Mouse (Mus musculus) liver, embryonic 14.5 days (tissue): ENCODE data around the gene Zfp784. TPM values are rescaled to one million over a fixed set of nuclear protein-coding genes. Genes with fewer than 3 reads are reported as not detected.

Experiments
- ATAC-seq: fragments of 200-750 bp; cut with Nextera tagmentation; 2 replicates; pipeline ENCODE4 v1.8.0; 2017; ENCODE audit warnings: moderate number of reproducible peaks, mild to moderate bottlenecking, moderate library complexity; ENCODE audit not compliant: insufficient read depth
- DNase-seq, 3 experiments: peaks; one replicate each; pipeline ENCODE4 v3.0.0-alpha.2; 2012 to 2013; ENCODE audit warnings: low read depth in 3 of 3, low spot score in 3 of 3
- H3K27ac ChIP-seq: fragments of 300-500 bp; sonication (generic); 2 replicates; pipeline ENCODE4 v1.5.1; 2014; ENCODE audit warnings: moderate library complexity, mild to moderate bottlenecking, control low read depth, inconsistent platforms
- H3K27me3 ChIP-seq: fragments of 300-500 bp; sonication (generic); 2 replicates; pipeline ENCODE4 v1.6.1; 2014; ENCODE audit warnings: mild to moderate bottlenecking, low read length, moderate library complexity; ENCODE audit not compliant: control insufficient read depth, insufficient read depth
- H3K36me3 ChIP-seq: fragments of 300-500 bp; sonication (generic); replicated peaks from 2 replicates; pipeline ENCODE4 v1.6.1; 2014; ENCODE audit warnings: low read depth; ENCODE audit not compliant: control insufficient read depth, insufficient read depth
- H3K4me1 ChIP-seq, 2 experiments: fragments of 200-500 bp in 1 of 2; fragments of 300-500 bp in 1 of 2; sonication (generic) in 1 of 2; replicated peaks; 2 replicates each; pipeline ENCODE4 v1.6.1; 2012 to 2014; ENCODE audit warnings: antibody characterized with exemption in 1 of 2, inconsistent platforms in 1 of 2, low read length in 1 of 2; ENCODE audit not compliant: control insufficient read depth in 2 of 2, insufficient read depth in 2 of 2
- H3K4me2 ChIP-seq: fragments of 300-500 bp; sonication (generic); 2 replicates; pipeline ENCODE4 v1.6.1; 2014; ENCODE audit warnings: low read depth, mild to moderate bottlenecking, control low read depth, moderate library complexity
- H3K4me3 ChIP-seq, 2 experiments: fragments of 200-500 bp in 1 of 2; fragments of 300-500 bp in 1 of 2; sonication (generic) in 1 of 2; 2 replicates each; pipeline ENCODE4 v1.5.1; 2012 to 2014; ENCODE audit warnings: low read depth in 2 of 2, low read length in 2 of 2, mild to moderate bottlenecking in 2 of 2, control low read depth in 1 of 2, inconsistent platforms in 1 of 2, moderate library complexity in 1 of 2; ENCODE audit not compliant: insufficient read depth in 1 of 2
- H3K9ac ChIP-seq: fragments of 300-500 bp; sonication (generic); replicated peaks from 2 replicates; pipeline ENCODE4 v1.6.1; 2014; ENCODE audit warnings: mild to moderate bottlenecking, control low read depth, moderate library complexity
- H3K9me3 ChIP-seq: fragments of 300-500 bp; sonication (generic); 2 replicates; pipeline ENCODE4 v1.6.1; 2016; ENCODE audit warnings: low read length, mixed read lengths; ENCODE audit not compliant: control insufficient read depth
- CTCF ChIP-seq: IDR thresholded peaks from 2 replicates; pipeline ENCODE4 v1.5.1; 2016; ENCODE audit warnings: antibody characterized with exemption, low read depth, control low read depth
- EP300 ChIP-seq: IDR thresholded peaks from 2 replicates; pipeline ENCODE4 v1.6.1; 2016; ENCODE audit warnings: antibody characterized with exemption, low read depth
- WGBS: fragments of 180-500 bp; shearing (Covaris S2); extraction: QIAGEN DNeasy Blood & Tissue Kit; methylation state at CpG from one replicate; pipeline ENCODE4 v1.1.7; 2014; ENCODE audit not compliant: insufficient replicate concordance; 5-methylcytosine and 5-hydroxymethylcytosine counted together
- polyA plus RNA-seq, 2 experiments: library from polyadenylated mRNA; depleted of rRNA in 1 of 2; stranded (reverse) in 1 of 2; unstranded in 1 of 2; fragments of >200 nt; fragmentation: Nextera tagmentation in 1 of 2; extraction: Ambion mirVana in 1 of 2; gene quantifications; 2 replicates each; pipeline versions ENCODE4 v1.2.1 to v1.2.3; 2012 to 2014

Gene Zfp784
- polyA plus RNA-seq, 2 experiments, result 0.96 to 1.0 TPM

DNA sequence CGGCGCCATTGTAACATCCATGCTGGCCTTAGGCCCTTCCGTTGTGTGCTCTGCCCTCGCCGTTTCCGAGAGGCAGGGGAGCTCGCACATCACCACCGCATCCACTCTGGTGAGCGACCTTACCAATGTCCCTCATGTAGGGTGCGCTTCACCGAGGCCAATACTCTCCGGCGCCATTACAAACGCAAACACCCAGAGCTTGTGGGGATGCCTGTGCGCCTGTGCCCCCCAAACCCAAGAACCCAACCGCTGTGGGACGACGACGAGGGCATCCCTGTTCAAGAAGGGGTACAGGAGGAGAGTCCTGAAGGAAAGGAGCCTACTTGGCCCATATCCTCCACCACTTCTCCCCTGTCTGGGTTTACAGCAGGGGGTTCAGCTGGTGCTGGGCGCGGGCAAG is 20.3 kb downstream of the Zfp784 start:
- no peak for TF ChIP-seq EP300
- TF ChIP-seq CTCF, result no peak
- H3K4me1 ChIP-seq, result peaks cover 13 to 20% of the 10 kb centered on the region in 2 experiments
- H3K9ac ChIP-seq, result no peak overlapping the region
- peaks cover 4% of the 10 kb centered on the region for H3K36me3 ChIP-seq
- no peak for ATAC-seq
- H3K4me3 ChIP-seq, result no peak overlapping the region
- H3K9me3 ChIP-seq, result no peaks in the 10 kb centered on the region; the same call in 1 of the 2 replicates
- 88% methylated on average over 21 of the region's 21 CpGs for WGBS
- DNase-seq, result no peak
- H3K27ac ChIP-seq, result no peak overlapping the region
- no peak overlapping the region for H3K4me2 ChIP-seq
- H3K27me3 ChIP-seq, result no peaks in the 10 kb centered on the region

DNA sequence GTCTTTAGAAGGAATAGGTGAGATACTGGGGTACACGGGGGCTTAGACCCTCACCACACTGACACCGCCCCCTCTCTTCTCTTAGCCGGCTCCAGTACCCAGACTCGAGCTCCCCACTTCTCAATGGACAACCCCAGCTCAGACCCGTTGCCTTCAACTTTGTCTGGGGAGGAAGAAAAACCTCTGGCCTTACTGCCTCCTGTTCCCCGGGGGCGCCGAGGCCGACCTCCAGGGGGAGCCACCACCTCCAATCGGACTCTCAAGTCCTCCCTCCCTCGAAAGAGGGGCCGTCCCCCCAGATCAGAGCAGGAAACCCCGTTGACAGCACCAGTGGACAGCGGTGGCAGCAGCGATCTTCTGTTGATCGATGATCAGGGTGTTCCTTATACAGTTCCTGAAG is 20.9 kb downstream of the Zfp784 start:
- TF ChIP-seq EP300 (no peak), CTCF (peak; percentile 38)
- no peak overlapping the region for H3K27ac ChIP-seq
- H3K4me1 ChIP-seq, result peaks cover 13 to 20% of the 10 kb centered on the region in 2 experiments
- no peak for DNase-seq
- no peak overlapping the region for H3K9ac ChIP-seq
- no peaks in the 10 kb centered on the region; the same call in 1 of the 2 replicates for H3K9me3 ChIP-seq
- no peak overlapping the region for H3K4me3 ChIP-seq
- WGBS, result 78% methylated on average over 16 of the region's 16 CpGs
- H3K27me3 ChIP-seq, result no peaks in the 10 kb centered on the region
- H3K4me2 ChIP-seq, result no peak overlapping the region
- peaks cover 9% of the 10 kb centered on the region for H3K36me3 ChIP-seq
- no peak for ATAC-seq

DNA sequence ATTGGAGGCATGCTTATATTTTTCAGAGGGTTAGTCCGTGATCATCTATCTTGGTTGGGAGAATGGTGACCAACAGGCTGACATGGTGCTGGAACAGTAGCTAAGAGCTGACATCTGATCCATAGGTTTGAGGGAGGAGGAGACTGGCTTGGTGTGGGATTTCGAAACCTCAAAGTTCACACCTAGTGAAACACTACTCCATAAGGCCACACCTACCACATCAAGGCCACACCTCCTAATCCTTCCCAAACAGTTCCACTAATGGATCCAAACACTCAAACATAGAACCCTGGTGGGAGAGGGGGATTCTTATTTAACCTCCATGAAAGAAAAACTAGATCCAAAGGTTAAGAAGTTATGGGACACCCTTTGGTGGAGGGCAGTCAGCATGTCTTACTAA is 21.3 kb downstream of the Zfp784 start:
- Histone ChIP-seq H3K27ac (no peak overlapping the region), H3K9me3 (no peaks in the 10 kb centered on the region; the same call in 1 of the 2 replicates), H3K4me2 (no peak overlapping the region), H3K36me3 (peaks cover 13% of the 10 kb centered on the region), H3K4me3 (no peak overlapping the region), H3K9ac (no peak overlapping the region), H3K27me3 (no peaks in the 10 kb centered on the region), H3K4me1 (peaks cover 13 to 20% of the 10 kb centered on the region in 2 experiments)
- ATAC-seq (no peak), DNase-seq (no peak)
- WGBS, result 87% methylated on average over 2 of the region's 2 CpGs
- TF ChIP-seq CTCF (no peak), EP300 (no peak)

DNA sequence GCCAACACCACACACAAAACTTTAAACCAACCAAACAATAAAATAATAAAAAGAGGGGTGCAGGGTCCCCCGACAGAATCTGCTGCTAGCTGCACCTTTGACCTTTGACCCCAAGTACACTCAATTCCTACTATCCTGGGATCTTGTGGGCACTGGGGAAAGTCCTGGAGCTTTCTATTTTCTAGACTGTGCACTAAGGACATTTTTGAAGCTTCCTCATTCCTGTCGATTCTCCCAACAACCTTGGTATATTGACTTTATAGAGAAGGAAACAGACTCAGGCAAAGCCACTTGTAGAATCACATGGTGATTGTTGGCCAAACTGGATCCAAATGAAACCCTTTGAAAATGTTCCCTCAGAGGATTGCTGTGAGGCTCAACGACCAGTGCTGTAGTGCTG is 22.2 kb downstream of the Zfp784 start:
- H3K27me3 ChIP-seq, result no peaks in the 10 kb centered on the region
- H3K9ac ChIP-seq, result peak overlapping the region; percentile 97
- H3K4me3 ChIP-seq, result peak overlapping the region; percentile 94 to 96
- H3K9me3 ChIP-seq, result no peaks in the 10 kb centered on the region; the same call in 1 of the 2 replicates
- DNase-seq, result no peak
- peaks cover 21% of the 10 kb centered on the region for H3K36me3 ChIP-seq
- TF ChIP-seq CTCF (no peak), EP300 (no peak)
- peak overlapping the region; percentile 96 for H3K27ac ChIP-seq
- peaks cover 13% of the 10 kb centered on the region in 2 experiments for H3K4me1 ChIP-seq
- no peak for ATAC-seq
- 37% methylated on average over 3 of the region's 3 CpGs for WGBS
- H3K4me2 ChIP-seq, result peak overlapping the region; percentile 82

DNA sequence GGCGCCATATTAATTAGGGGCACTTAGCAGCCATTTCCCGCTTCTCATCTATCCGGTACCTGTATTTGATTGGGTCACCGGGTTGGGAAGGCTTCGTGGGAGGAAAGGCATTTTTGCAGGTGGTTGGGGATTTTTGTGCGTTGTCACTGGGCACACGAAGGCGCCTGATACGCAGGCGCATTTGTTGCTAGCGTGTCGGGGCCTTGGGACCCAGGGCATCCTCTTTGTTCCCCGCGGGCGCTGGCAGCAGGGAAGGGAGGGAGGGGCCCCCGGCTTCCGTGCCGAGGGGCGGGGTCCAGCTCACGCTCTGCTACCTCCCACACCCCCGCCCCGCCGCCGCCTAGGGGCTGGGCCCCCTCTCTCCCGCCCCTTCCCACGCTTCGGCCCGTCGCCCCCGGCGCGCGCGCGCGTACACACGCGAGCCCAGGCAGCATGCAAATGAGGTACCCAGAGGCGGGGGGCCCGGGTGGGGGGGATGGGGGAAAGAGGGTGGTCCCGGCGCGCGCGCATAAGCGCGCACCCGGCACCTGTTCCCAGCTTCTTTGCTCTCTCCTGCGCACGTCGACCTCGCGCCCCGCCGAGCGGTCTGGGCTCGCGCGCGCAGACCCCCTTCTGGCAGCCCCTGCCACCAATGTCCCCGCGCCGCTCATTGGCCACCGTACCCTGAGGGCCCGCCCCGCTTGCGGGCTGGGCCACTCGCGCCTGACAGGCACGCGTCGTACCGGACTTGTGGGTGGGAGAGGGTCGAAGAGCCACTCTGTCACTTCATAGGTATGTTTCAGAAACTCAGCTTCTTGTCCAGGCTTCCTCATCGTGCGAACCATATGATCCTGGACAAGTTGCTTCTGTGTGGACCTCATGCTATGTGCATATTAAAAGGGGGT is 22.9 kb downstream of the Zfp784 start, which contains the start of gene Gm44973:
Gene Gm44973 (plus strand): TSS at position 379 of the 884 bp plus-strand sequence.
- DNase-seq (peak; percentile 82 to 91 (median 84)), ATAC-seq (peak; percentile 76)
- Histone ChIP-seq H3K9ac (peak within 1 kb of the TSS; percentile 97), H3K27ac (peak within 1 kb of the TSS; percentile 96), H3K36me3 (peaks cover 28% of the 10 kb centered on the region), H3K9me3 (no peaks in the 10 kb centered on the region; the same call in 1 of the 2 replicates), H3K4me2 (peak within 1 kb of the TSS; percentile 82), H3K27me3 (no peaks in the 10 kb centered on the region), H3K4me3 (peak within 1 kb of the TSS; percentile 94 to 96), H3K4me1 (peaks cover 12 to 13% of the 10 kb centered on the region in 2 experiments)
- TF ChIP-seq EP300, result peak; percentile 45; the same call in 1 of the 2 replicates
- TF ChIP-seq CTCF, result no peak
- under 1% methylated on average over 71 of the region's 76 CpGs for WGBS
